Mouse (Mus musculus) lung, postnatal 4 days (tissue): Measurements from ENCODE around the gene Aph1b.

Source experiments
- DNase-seq, 2 experiments: peaks; one replicate each; pipeline ENCODE4 v3.0.0; 2021

The Aph1b gene

GRCm38 (mm10) chr9:66736551-66736950 lies 58.7 kb downstream of the Aph1b start:
- DNase-seq, result no peak

GRCm38 (mm10) chr9:66736016-66736415 lies 59.3 kb downstream of the Aph1b start:
- DNase-seq, result no peak

GRCm38 (mm10) chr9:66735122-66735521 lies 60.2 kb downstream of the Aph1b start:
- DNase-seq, result no peak

- no peak for DNase-seq
Measured at GRCm38 (mm10) chr9:66734568-66734967, 60.7 kb downstream of the Aph1b start.

GRCm38 (mm10) chr9:66732791-66733691 lies 62.2 kb downstream of the Aph1b start:
- no peak for DNase-seq

- DNase-seq, result no peak
Measured at GRCm38 (mm10) chr9:66731284-66731683, 64.0 kb downstream of the Aph1b start.

- no peak for DNase-seq
Measured at GRCm38 (mm10) chr9:66730556-66730955, 64.7 kb downstream of the Aph1b start.

- DNase-seq, result no peak
Measured at GRCm38 (mm10) chr9:66727333-66727732, 68.0 kb downstream of the Aph1b start.

GRCm38 (mm10) chr9:66725591-66725990 lies 69.7 kb downstream of the Aph1b start:
- no peak for DNase-seq
